Mouse (Mus musculus) left cerebral cortex, adult 11 months (tissue): ENCODE measurements around the gene Il10.

ENCODE experiments used
- DNase-seq: peaks from one replicate; pipeline ENCODE4 v3.0.0; 2022; ENCODE audit warnings: low spot score

The Il10 gene

DNA sequence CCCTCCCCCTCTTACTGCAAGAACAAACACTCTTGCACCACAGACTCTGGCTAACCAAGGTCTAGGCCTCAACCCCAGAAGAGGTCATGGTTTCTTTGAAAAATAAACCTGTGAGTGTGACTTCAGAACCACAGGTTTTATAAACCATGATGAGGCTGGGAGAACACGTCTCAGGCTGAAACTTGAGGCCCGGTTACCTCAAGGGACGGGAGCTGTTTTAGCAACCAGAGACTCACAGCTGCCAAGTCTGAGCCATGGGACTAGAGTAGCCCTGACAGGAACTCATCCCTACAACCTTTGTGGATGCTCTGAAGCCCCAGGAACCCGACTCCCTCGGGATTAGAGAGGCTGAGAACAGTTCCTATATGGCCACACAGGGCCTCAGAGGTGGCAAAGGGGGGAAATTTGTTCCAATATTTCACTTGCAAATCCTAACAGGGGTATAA is 29.7 kb downstream of the Il10 start:
- no peak for DNase-seq

DNA sequence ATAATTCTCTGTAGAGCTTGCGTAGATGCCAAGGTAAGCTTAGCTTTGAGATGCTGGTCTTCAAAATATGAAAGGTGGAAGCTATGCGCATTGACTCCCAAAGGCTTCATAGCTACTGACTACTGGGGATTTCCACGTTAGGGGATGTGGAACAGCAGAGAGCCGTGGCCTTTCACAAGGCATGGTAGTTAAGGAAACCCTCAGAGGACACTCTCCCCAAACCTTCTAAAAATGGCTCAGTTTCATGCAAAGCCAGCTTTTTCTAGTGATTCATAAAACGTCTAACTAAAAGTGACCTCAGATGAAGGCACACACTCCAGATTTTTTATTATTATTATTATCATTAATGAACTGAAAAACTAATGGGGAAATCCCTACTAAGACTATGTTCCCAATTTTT is 30.4 kb downstream of the Il10 start:
- DNase-seq = no peak

DNA sequence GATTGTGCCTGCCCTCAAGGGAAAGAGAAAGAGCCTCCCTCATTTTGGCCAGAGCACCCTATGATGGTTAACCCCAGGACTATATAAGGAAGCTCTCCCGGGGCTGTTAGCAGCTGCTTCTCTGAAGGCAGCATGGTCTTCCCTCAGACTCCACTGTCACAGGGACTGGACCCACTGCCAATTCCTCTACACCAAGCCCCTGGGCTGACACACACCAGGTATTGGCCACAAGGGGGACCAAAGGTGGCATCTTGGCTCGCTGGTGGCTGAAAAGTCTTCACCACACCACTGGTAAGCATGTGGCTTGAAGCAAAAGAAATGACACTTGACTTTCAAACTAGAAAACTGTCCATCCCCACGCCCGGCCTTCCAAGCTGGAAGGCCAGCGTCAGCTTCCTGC is 31.0 kb downstream of the Il10 start:
- no peak for DNase-seq

- DNase-seq = no peak
These were observed 31.4 kb downstream of the Il10 start for GRCm38 (mm10) chr1:131051073-131051472.

- DNase-seq = peak; percentile 64
These were observed 33.6 kb downstream of the Il10 start for GRCm38 (mm10) chr1:131053239-131053638.

DNA sequence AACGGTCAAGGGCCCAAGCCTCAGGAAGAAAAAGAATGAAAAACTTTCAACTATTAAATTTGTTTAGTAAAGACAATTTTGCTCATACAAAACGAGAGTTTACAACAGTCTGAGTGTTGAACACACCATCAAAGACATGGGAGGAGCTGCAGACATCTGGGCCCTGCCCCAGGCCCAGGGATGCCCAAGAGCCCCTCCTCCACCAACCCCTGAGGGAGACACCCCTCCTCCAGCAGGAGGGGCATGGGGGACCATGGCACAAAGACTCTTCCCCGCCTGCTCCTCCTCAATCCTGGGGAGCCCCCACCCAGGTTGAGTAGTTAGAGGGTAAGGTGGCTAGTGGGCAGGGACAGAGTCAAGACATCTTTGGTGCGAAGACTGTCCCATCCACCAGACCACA is 34.0 kb downstream of the Il10 start:
- no peak for DNase-seq

GRCm38 (mm10) chr1:131054251-131054650 is 34.6 kb downstream of the Il10 start:
- no peak for DNase-seq

DNA sequence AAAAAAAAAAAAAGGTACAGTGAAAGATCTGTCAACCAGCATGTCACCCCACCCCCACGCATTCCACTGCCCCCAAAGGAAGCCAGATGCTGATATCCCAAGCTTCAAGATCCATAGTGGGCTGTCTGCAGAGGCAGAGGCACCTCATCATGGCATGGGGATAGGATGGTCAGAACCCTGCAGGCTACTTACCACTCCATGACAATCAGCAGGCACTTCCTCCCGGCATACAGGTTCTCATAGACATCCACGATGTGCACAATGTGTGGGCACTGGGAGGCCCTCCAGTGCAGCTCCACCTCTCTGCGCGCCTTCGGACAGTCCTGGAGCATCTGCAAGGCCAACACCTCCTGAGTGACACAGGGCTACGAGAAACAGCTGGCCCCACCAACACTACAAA is 38.8 kb downstream of the Il10 start:
- DNase-seq = no peak

- DNase-seq = no peak
These were observed 39.8 kb downstream of the Il10 start for GRCm38 (mm10) chr1:131059411-131059810.

GRCm38 (mm10) chr1:131059841-131060240 is 40.2 kb downstream of the Il10 start:
- DNase-seq = no peak

GRCm38 (mm10) chr1:131060290-131061253 is 40.9 kb downstream of the Il10 start:
- DNase-seq = no peak

DNA sequence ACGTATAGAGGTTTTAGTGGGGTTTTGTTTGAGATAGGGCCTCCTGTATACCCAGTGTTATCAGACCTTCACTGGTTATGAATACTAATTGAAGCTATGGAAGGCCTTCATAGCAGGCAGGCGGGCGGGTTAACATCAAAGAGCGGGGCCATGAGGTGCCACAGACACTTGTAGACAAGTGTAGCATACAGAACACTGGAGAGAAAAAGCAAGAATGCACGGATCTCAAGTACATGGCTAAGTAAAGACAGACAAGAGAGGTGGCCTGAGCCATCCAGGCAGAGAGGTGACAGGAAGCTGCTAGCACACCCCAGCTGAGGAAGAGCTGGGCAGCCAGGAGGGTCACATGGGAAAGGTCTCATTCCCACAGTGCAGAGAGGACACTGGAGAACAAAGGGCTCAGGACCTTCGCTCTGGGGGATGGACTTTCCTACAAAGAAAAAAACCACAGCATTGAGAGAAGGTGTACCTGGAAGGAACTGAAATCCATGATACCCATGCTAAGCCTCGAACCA is 42.2 kb downstream of the Il10 start:
- DNase-seq = no peak

DNA sequence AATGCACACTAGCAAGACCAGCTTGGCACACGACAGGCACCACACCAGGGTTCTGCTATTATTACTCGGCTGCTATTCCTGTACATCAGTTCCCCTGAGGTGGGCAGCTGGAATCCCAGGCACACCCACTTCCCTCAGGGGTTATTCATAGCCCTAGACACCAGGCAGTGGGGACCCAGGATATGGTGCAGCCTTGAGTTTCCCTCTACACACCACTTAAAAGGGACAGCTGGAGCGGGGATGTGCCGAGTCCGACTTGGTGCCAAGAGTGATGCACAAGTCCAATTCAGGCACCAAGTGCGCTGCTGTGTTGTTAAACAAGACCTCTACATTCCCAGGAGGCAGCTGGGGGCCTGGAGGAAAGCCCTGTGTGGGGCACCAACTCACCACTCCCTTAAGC is 43.2 kb downstream of the Il10 start:
- peak; percentile 46 for DNase-seq

GRCm38 (mm10) chr1:131064202-131064601 is 44.6 kb downstream of the Il10 start:
- no peak for DNase-seq

DNA sequence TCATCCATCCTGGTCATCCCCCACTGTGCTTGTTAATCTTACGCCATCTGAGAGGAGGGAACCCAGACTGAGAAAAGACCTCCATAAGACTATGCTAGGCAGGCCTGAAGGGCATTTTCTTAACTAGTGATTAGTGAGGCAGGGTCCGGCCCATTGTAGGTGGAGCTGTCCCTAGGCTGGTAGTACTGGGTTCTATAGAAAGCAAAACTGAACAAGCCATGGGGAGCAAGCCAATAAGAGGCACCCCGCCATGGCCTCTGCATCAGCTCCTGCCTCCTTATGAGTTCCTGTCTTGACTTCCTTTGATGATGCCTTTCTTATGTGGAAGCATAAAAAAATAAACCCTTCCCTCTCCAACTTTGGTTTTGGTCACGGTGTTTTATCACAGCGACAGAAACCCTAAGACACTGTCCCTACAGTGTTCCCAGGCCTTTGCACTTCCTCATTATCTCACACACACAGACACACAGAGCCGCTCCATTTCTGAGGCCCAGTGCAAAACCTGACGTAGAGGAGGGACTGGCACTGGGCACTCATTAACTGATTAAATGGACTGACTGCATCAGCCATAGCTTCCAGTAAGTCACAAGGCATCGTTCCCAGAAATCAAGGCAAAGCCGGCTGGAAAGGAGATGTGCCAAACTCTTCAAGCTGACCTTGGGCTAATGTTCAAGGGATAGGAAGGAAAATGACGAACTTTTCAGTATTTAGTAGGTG is 48.5 kb downstream of the Il10 start:
- no peak for DNase-seq

- no peak for DNase-seq
These were observed 49.4 kb downstream of the Il10 start for GRCm38 (mm10) chr1:131069010-131069409.

GRCm38 (mm10) chr1:131072376-131072990 is 52.8 kb downstream of the Il10 start:
- no peak for DNase-seq

- DNase-seq = peak; percentile 51
These were observed 54.9 kb downstream of the Il10 start for GRCm38 (mm10) chr1:131074524-131074938.
